Mouse (Mus musculus) liver, postnatal 0 days (tissue): Measurements from ENCODE around the gene Art3.

Source experiments
- CTCF ChIP-seq: sonication (generic); IDR thresholded peaks from 2 replicates; pipeline ENCODE4 v1.5.1; 2016; ENCODE audit warnings: antibody characterized with exemption, low read depth
- EP300 ChIP-seq: IDR thresholded peaks from 2 replicates; pipeline ENCODE4 v1.6.1; 2016; ENCODE audit warnings: antibody characterized with exemption, low read depth, mild to moderate bottlenecking

GRCm38 (mm10) chr5:92353517-92353916 lies 21.9 kb downstream of the Art3 start:
- TF ChIP-seq CTCF (no peak), EP300 (no peak)
